Mouse (Mus musculus) gastrocnemius, postnatal 4 days (tissue): ENCODE results near the gene BC048403. TPM values are rescaled to one million over a fixed set of nuclear protein-coding genes. Genes with fewer than 3 reads are reported as not detected.

Experiments used
- total RNA-seq, 2 experiments: library from RNA; stranded (reverse); gene quantifications; 2 replicates each; pipeline ENCODE4 v1.2.3; 2021

BC048403 gene
- total RNA-seq, 2 experiments from 2014 or later = 3.0 to 3.5 TPM

Other genes with a start within 250 kb of the BC048403 start
- gene Tbk1, start 153.2 kb upstream of the BC048403 start, total RNA-seq = 10 to 100 TPM; 20.7 to 24.8 TPM
- gene Xpot, start 113.6 kb upstream of the BC048403 start, total RNA-seq = 10 to 100 TPM; 36.0 to 45.6 TPM
- not detected for gene D930020B18Rik, start 98.3 kb upstream of the BC048403 start, total RNA-seq